Mouse (Mus musculus) liver, embryonic 11.5 days (tissue): ENCODE measurements around the gene Olfr935. TPM values are rescaled to one million over a fixed set of nuclear protein-coding genes. Genes with fewer than 3 reads are reported as not detected.

ENCODE experiments used
- ATAC-seq: fragments of 200-750 bp; cut with Nextera tagmentation; replicated peaks from 2 replicates; pipeline ENCODE4 v1.8.0; 2017; ENCODE audit warnings: moderate number of reproducible peaks, mild to moderate bottlenecking, moderate TSS enrichment, moderate library complexity; ENCODE audit not compliant: low FRiP score
- DNase-seq: peaks from one replicate; pipeline ENCODE4 v3.0.0-alpha.2; 2017; ENCODE audit warnings: low spot score
- H3K27ac ChIP-seq: fragments of 300-500 bp; sonication (generic); 2 replicates; pipeline ENCODE4 v1.5.1; 2014; ENCODE audit warnings: mild to moderate bottlenecking, low read depth, low read length, control low read depth
- H3K27me3 ChIP-seq: fragments of 300-500 bp; sonication (generic); replicated peaks from 2 replicates; pipeline ENCODE4 v1.6.1; 2014; ENCODE audit warnings: low read length, mixed read lengths; ENCODE audit not compliant: control insufficient read depth, insufficient read depth
- H3K36me3 ChIP-seq: fragments of 300-500 bp; sonication (generic); 2 replicates; pipeline ENCODE4 v1.6.1; 2014; ENCODE audit warnings: mild to moderate bottlenecking, low read length, moderate library complexity, mixed read lengths; ENCODE audit not compliant: control insufficient read depth, insufficient read depth
- H3K4me1 ChIP-seq: fragments of 300-500 bp; sonication (generic); replicated peaks from 2 replicates; pipeline ENCODE4 v1.6.1; 2014; ENCODE audit warnings: low read length, mixed read lengths; ENCODE audit not compliant: control insufficient read depth, insufficient read depth
- H3K4me2 ChIP-seq: fragments of 300-500 bp; sonication (generic); 2 replicates; pipeline ENCODE4 v1.6.1; 2014; ENCODE audit warnings: mild to moderate bottlenecking, control low read depth, moderate library complexity
- H3K4me3 ChIP-seq: fragments of 300-500 bp; sonication (generic); 2 replicates; pipeline ENCODE4 v1.5.1; 2014; ENCODE audit warnings: low read depth, low read length, control low read depth
- H3K9ac ChIP-seq: fragments of 300-500 bp; sonication (generic); 2 replicates; pipeline ENCODE4 v1.6.1; 2014; ENCODE audit warnings: low read depth, low read length, control low read depth
- H3K9me3 ChIP-seq: fragments of 300-500 bp; sonication (generic); 2 replicates; pipeline ENCODE4 v1.6.1; 2016; ENCODE audit warnings: low read length, inconsistent platforms, mixed read lengths; ENCODE audit not compliant: control insufficient read depth
- WGBS: fragments of 180-500 bp; shearing (Covaris S2); extraction: QIAGEN DNeasy Blood & Tissue Kit; methylation state at CpG from one replicate; pipeline ENCODE4 v1.1.7; 2014; 5-methylcytosine and 5-hydroxymethylcytosine counted together
- microRNA-seq: library from miRNA; unstranded; fragments of <30 nt; microRNA quantifications from one replicate; pipeline ENCODE4, GENCODE M21; 2017; ENCODE audit warnings: borderline number of aligned reads
- polyA plus RNA-seq: library from polyadenylated mRNA; unstranded; fragments of >200 nt; fragmentation: Nextera tagmentation; extraction: Ambion mirVana; gene quantifications from 2 replicates; pipeline ENCODE4 v1.2.1, GENCODE M21; 2014

The Olfr935 gene
- not detected in 2 replicates for polyA plus RNA-seq

- ATAC-seq, result no peak
- 72% methylated on average over 2 of the region's 2 CpGs for WGBS
- H3K4me2 ChIP-seq, result no peak within 1 kb of the TSS
- H3K27ac ChIP-seq, result no peak within 1 kb of the TSS
- no peaks in the 10 kb centered on the region for H3K27me3 ChIP-seq
- H3K4me1 ChIP-seq, result no peaks in the 10 kb centered on the region
- H3K9me3 ChIP-seq, result no peaks in the 10 kb centered on the region
- no peak for DNase-seq
- no peak within 1 kb of the TSS for H3K9ac ChIP-seq
- no peaks in the 10 kb centered on the region for H3K36me3 ChIP-seq
- H3K4me3 ChIP-seq, result no peak within 1 kb of the TSS
Measured at GRCm38 (mm10) chr9:38999583-38999982, at the start of gene Olfr935. Gene Olfr935, minus strand, starts transcription at chr9:38999683.

- H3K9me3 ChIP-seq, result no peaks in the 10 kb centered on the region
- no peak within 1 kb of the TSS for H3K4me2 ChIP-seq
- no peak within 1 kb of the TSS for H3K4me3 ChIP-seq
- no peaks in the 10 kb centered on the region for H3K4me1 ChIP-seq
- 68% methylated on average over 1 of the region's 1 CpGs for WGBS
- no peaks in the 10 kb centered on the region for H3K27me3 ChIP-seq
- DNase-seq, result no peak
- no peak within 1 kb of the TSS for H3K27ac ChIP-seq
- no peak within 1 kb of the TSS for H3K9ac ChIP-seq
- ATAC-seq, result no peak
- no peaks in the 10 kb centered on the region for H3K36me3 ChIP-seq
Measured at GRCm38 (mm10) chr9:39023277-39023676, 23.8 kb upstream of the Olfr935 start, which contains the start of gene Olfr146. Gene Olfr146, minus strand, starts transcription at chr9:39023377.

GRCm38 (mm10) chr9:38988215-38988614, 11.3 kb downstream of the Olfr935 start, which contains the start of gene Olfr934:
Gene Olfr934, minus strand, starts transcription at chr9:38988315.
- no peak within 1 kb of the TSS for H3K4me2 ChIP-seq
- H3K9ac ChIP-seq, result no peak within 1 kb of the TSS
- no peaks in the 10 kb centered on the region for H3K4me1 ChIP-seq
- 92% methylated on average over 2 of the region's 2 CpGs for WGBS
- no peak for ATAC-seq
- DNase-seq, result no peak
- H3K27me3 ChIP-seq, result no peaks in the 10 kb centered on the region
- no peaks in the 10 kb centered on the region for H3K36me3 ChIP-seq
- H3K9me3 ChIP-seq, result no peaks in the 10 kb centered on the region
- no peak within 1 kb of the TSS for H3K4me3 ChIP-seq
- H3K27ac ChIP-seq, result no peak within 1 kb of the TSS

GRCm38 (mm10) chr9:38972013-38972412, 27.5 kb downstream of the Olfr935 start, which contains the start of gene Olfr933:
Gene Olfr933, plus strand, starts transcription at chr9:38972313.
- Histone ChIP-seq H3K4me2 (no peak within 1 kb of the TSS), H3K27ac (no peak within 1 kb of the TSS), H3K9ac (no peak within 1 kb of the TSS), H3K27me3 (no peaks in the 10 kb centered on the region), H3K36me3 (no peaks in the 10 kb centered on the region), H3K9me3 (no peaks in the 10 kb centered on the region), H3K4me1 (no peaks in the 10 kb centered on the region), H3K4me3 (no peak within 1 kb of the TSS)
- DNase-seq, result no peak
- 77% methylated on average over 4 of the region's 4 CpGs for WGBS
- ATAC-seq, result no peak

- 70% methylated on average over 4 of the region's 4 CpGs for WGBS
Measured at GRCm38 (mm10) chr9:38954124-38954416, 45.4 kb downstream of the Olfr935 start.

GRCm38 (mm10) chr9:38953401-38954123, 45.9 kb downstream of the Olfr935 start:
- no peak for ATAC-seq
- no peaks in the 10 kb centered on the region for H3K27me3 ChIP-seq
- H3K4me2 ChIP-seq, result no peak overlapping the region
- no peaks in the 10 kb centered on the region for H3K4me1 ChIP-seq
- no peaks in the 10 kb centered on the region for H3K9me3 ChIP-seq
- no peak for DNase-seq
- no peaks in the 10 kb centered on the region for H3K36me3 ChIP-seq
- no peak overlapping the region for H3K4me3 ChIP-seq
- H3K9ac ChIP-seq, result no peak overlapping the region
- 68% methylated on average over 7 of the region's 7 CpGs for WGBS
- no peak overlapping the region for H3K27ac ChIP-seq

More at GRCm38 (mm10) chr9:38954124-38954416, 45.4 kb downstream of the Olfr935 start:
- no peak for ATAC-seq
- Histone ChIP-seq H3K9ac (no peak overlapping the region), H3K27ac (no peak overlapping the region), H3K27me3 (no peaks in the 10 kb centered on the region), H3K4me2 (no peak overlapping the region), H3K4me3 (no peak overlapping the region), H3K9me3 (no peaks in the 10 kb centered on the region), H3K4me1 (no peaks in the 10 kb centered on the region), H3K36me3 (no peaks in the 10 kb centered on the region)
- no peak for DNase-seq

Small RNA genes within 50 kb of the gene (microRNA-seq; reads per million reads assigned to microRNA genes)
- not detected for gene Gm25529

Other genes with a start within 250 kb of the Olfr935 start
- gene Olfr920, start 247.4 kb downstream of the Olfr935 start, polyA plus RNA-seq, result not detected in 2 replicates
- not detected in 2 replicates for gene Olfr921, start 226.6 kb downstream of the Olfr935 start, polyA plus RNA-seq
- gene Olfr922, start 185.1 kb downstream of the Olfr935 start, polyA plus RNA-seq, result not detected in 2 replicates
- gene Olfr923, start 173.1 kb downstream of the Olfr935 start, polyA plus RNA-seq, result not detected in 2 replicates
- not detected in 2 replicates for gene Olfr924, start 155.2 kb downstream of the Olfr935 start, polyA plus RNA-seq
- not detected in 2 replicates for gene Olfr26, start 144.6 kb downstream of the Olfr935 start, polyA plus RNA-seq
- gene Olfr926, start 122.6 kb downstream of the Olfr935 start, polyA plus RNA-seq, result not detected in 2 replicates
- gene Olfr930, start 69.9 kb downstream of the Olfr935 start, polyA plus RNA-seq, result not detected in 2 replicates
- gene Olfr933, start 27.4 kb downstream of the Olfr935 start, polyA plus RNA-seq, result not detected in 2 replicates
- not detected in 2 replicates for gene Olfr934, start 11.4 kb downstream of the Olfr935 start, polyA plus RNA-seq
- gene Olfr146, start 23.7 kb upstream of the Olfr935 start, polyA plus RNA-seq, result not detected in 2 replicates
- gene Olfr937, start 65.3 kb upstream of the Olfr935 start, polyA plus RNA-seq, result not detected in 2 replicates
- gene Olfr938, start 79.2 kb upstream of the Olfr935 start, polyA plus RNA-seq, result not detected in 2 replicates
- gene Olfr27, start 128.4 kb upstream of the Olfr935 start, polyA plus RNA-seq, result not detected in 2 replicates
- gene Olfr943, start 166.6 kb upstream of the Olfr935 start, polyA plus RNA-seq, result not detected in 2 replicates
- gene Olfr944, start 202.2 kb upstream of the Olfr935 start, polyA plus RNA-seq, result not detected in 2 replicates